Mouse (Mus musculus) stomach, embryonic 16.5 days (tissue): Measurements from ENCODE around the gene Glg1. TPM values are rescaled to one million over a fixed set of nuclear protein-coding genes. Genes with fewer than 3 reads are reported as not detected.
"Not testable (repeated sequence)": the region's sequence is repeated elsewhere in the genome, so short reads cannot be mapped to it uniquely, and the experiment has no call there.

Experiments
- ATAC-seq: fragments of 200-750 bp; cut with Nextera tagmentation; 2 replicates; pipeline ENCODE4 v1.8.0; 2017; ENCODE audit warnings: moderate number of reproducible peaks, moderate TSS enrichment; ENCODE audit not compliant: insufficient read depth, low FRiP score
- H3K27ac ChIP-seq: fragments of 300-500 bp; sonication (generic); 2 replicates; pipeline ENCODE4 v1.5.1; 2014; ENCODE audit warnings: low read length
- H3K27me3 ChIP-seq: fragments of 300-500 bp; sonication (generic); 2 replicates; pipeline ENCODE4 v1.6.1; 2014; ENCODE audit warnings: low read length, control low read depth, mixed read lengths; ENCODE audit not compliant: control insufficient read depth, insufficient read depth
- H3K36me3 ChIP-seq: fragments of 300-500 bp; sonication (generic); 2 replicates; pipeline ENCODE4 v1.6.1; 2014; ENCODE audit warnings: low read length; ENCODE audit not compliant: control insufficient read depth, insufficient read depth
- H3K4me1 ChIP-seq: fragments of 300-500 bp; sonication (generic); 2 replicates; pipeline ENCODE4 v1.6.1; 2014; ENCODE audit warnings: low read length, control low read depth, mixed read lengths; ENCODE audit not compliant: control insufficient read depth, insufficient read depth
- H3K4me2 ChIP-seq: fragments of 300-500 bp; sonication (generic); 2 replicates; pipeline ENCODE4 v1.6.1; 2014; ENCODE audit warnings: low read depth, low read length, mixed read lengths
- H3K4me3 ChIP-seq: fragments of 300-500 bp; sonication (generic); replicated peaks from 2 replicates; pipeline ENCODE4 v1.5.1; 2014; ENCODE audit warnings: mild to moderate bottlenecking, low read length
- H3K9ac ChIP-seq: fragments of 300-500 bp; sonication (generic); 2 replicates; pipeline ENCODE4 v1.6.1; 2014; ENCODE audit warnings: low read length
- H3K9me3 ChIP-seq: fragments of 300-500 bp; sonication (generic); replicated peaks from 2 replicates; pipeline ENCODE4 v1.6.1; 2016; ENCODE audit warnings: low read length, control low read depth; ENCODE audit not compliant: control insufficient read depth
- WGBS: fragments of 180-500 bp; shearing (Covaris S2); extraction: QIAGEN DNeasy Blood & Tissue Kit; methylation state at CpG from one replicate; pipeline ENCODE4 v1.1.7; 2014; 5-methylcytosine and 5-hydroxymethylcytosine counted together
- polyA plus RNA-seq: library from polyadenylated mRNA; unstranded; fragments of >200 nt; fragmentation: Nextera tagmentation; extraction: Ambion mirVana; gene quantifications from 2 replicates; pipeline ENCODE4 v1.2.1, GENCODE M21; 2015

Glg1 gene
- polyA plus RNA-seq, result 53.9 and 54.2 TPM in 2 replicates

- peak within 1 kb of the TSS; percentile 99 for H3K9ac ChIP-seq
Measured at GRCm38 (mm10) chr8:111258631-111259407, at the start of gene Glg1. TSS of gene Glg1 (minus strand) at chr8:111259216.

GRCm38 (mm10) chr8:111305031-111305730, 46.2 kb upstream of the Glg1 start:
- H3K9ac ChIP-seq, result no peak overlapping the region
- no peaks in the 10 kb centered on the region for H3K9me3 ChIP-seq
- no peak overlapping the region; the same call in 1 of the 2 replicates for H3K4me3 ChIP-seq
- H3K27ac ChIP-seq, result no peak overlapping the region
- ATAC-seq, result no peak
- 31% methylated on average over 5 of the region's 5 CpGs for WGBS
- no peaks in the 10 kb centered on the region for H3K36me3 ChIP-seq
- no peaks in the 10 kb centered on the region for H3K4me1 ChIP-seq
- no peak overlapping the region for H3K4me2 ChIP-seq
- H3K27me3 ChIP-seq, result no peaks in the 10 kb centered on the region

More at GRCm38 (mm10) chr8:111258631-111259407, at the start of gene Glg1:
- ATAC-seq, result peak; percentile 96
- Histone ChIP-seq H3K27ac (peak within 1 kb of the TSS; percentile 99), H3K4me1 (no peaks in the 10 kb centered on the region), H3K4me2 (peak within 1 kb of the TSS; percentile 58), H3K27me3 (no peaks in the 10 kb centered on the region), H3K36me3 (no peaks in the 10 kb centered on the region), H3K4me3 (peak within 1 kb of the TSS; percentile 96), H3K9me3 (no peaks in the 10 kb centered on the region)
- under 1% methylated on average over 73 of the region's 76 CpGs for WGBS

DNA sequence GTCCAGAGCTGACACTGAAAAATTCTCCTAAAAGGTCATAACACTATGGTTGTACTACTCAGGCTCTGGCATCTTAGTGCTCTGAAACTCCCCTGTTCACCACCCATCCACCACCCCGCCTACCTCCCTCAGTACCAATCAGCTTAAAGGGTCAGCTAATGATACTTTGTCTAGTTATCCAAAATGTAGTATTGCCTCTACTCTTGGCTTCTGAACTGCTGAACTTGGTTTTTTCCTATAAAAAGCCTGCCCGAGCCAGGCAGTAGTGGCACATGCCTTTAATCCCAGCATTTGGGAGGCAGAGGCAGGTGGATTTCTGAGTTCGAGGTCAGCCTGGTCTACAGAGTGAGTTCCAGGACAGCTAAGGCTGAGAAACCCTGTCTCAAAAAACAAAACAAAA, 45.3 kb upstream of the Glg1 start:
- H3K36me3 ChIP-seq, result no peaks in the 10 kb centered on the region
- no peak overlapping the region for H3K27ac ChIP-seq
- no peaks in the 10 kb centered on the region for H3K27me3 ChIP-seq
- WGBS, result 88% methylated on average over 3 of the region's 3 CpGs
- ATAC-seq, result no peak
- no peaks in the 10 kb centered on the region for H3K9me3 ChIP-seq
- H3K4me2 ChIP-seq, result no peak overlapping the region
- no peak overlapping the region for H3K9ac ChIP-seq
- H3K4me1 ChIP-seq, result no peaks in the 10 kb centered on the region
- no peak overlapping the region for H3K4me3 ChIP-seq

GRCm38 (mm10) chr8:111303076-111303803, 44.2 kb upstream of the Glg1 start:
- WGBS, result 78% methylated on average over 5 of the region's 5 CpGs
- not testable (repeated sequence) for H3K27ac ChIP-seq, H3K4me1 ChIP-seq, H3K36me3 ChIP-seq, H3K9ac ChIP-seq, H3K4me2 ChIP-seq, H3K4me3 ChIP-seq, ATAC-seq, H3K27me3 ChIP-seq, H3K9me3 ChIP-seq

DNA sequence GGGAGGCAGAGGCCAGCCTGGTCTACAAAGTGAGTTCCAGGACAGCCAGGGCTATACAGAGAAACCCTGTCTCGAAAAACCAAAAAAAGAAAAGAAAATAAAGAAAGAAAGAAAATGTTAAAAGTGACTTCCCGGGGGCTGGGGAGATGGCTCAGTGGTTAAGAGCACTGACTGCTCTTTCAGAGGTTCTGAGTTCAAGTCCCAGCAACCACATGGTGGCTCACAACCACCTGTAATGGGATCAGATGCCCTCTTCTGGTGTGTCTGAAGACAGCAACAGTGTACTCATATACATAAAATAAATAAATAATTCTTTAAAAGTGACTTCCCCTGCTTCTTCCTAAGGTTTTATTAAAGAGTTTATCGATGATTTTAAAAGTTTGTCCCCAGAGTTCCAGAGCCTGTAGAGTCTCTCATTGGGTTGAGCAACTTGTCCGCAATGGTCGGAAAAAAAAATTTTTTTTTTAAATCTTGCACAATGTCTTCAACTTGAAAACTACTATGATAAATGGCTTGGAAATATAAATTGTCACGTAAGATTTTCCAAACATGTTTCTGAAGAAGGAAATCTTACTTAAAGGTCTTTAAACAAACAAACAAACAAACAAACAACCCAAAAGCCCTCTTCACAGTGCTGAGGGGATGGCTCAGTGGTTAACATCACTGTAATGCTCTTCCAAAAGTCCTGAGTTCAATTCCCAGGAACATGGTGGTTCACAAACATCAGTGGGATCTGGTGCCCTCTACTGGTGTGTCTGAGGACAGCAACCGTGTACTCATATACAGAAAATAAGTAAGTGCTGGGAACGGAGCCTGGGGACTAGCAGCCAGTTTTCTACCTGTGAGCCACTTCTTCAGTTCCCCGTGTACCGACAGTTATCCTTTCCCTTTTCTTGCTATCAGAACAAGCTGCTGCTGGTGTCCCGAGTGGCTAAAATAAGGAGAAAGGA, 41.9 kb upstream of the Glg1 start:
- 62% methylated on average over 11 of the region's 11 CpGs for WGBS
- no peak overlapping the region for H3K9ac ChIP-seq

GRCm38 (mm10) chr8:111299821-111300568, 41.0 kb upstream of the Glg1 start, which contains the start of gene Rfwd3:
TSS of gene Rfwd3 (minus strand) at chr8:111300222.
- H3K9me3 ChIP-seq, result no peaks in the 10 kb centered on the region
- whole genome bisulfite sequencing, result under 1% methylated on average over 67 of the region's 67 CpGs

More for the DNA sequence above, 41.9 kb upstream of the Glg1 start:
- ATAC-seq, result no peak
- Histone ChIP-seq H3K27me3 (no peaks in the 10 kb centered on the region), H3K4me3 (peak overlapping the region; percentile 23), H3K27ac (peak overlapping the region; percentile 25; the same call in 1 of the 2 replicates), H3K9me3 (no peaks in the 10 kb centered on the region), H3K36me3 (0 out of 2 replicates have a peak, but pooled peaks cover 4% of the 10 kb centered on the region), H3K4me2 (peak overlapping the region; percentile 38), H3K4me1 (peaks cover 7% of the 10 kb centered on the region; the same call in 1 of the 2 replicates)

DNA sequence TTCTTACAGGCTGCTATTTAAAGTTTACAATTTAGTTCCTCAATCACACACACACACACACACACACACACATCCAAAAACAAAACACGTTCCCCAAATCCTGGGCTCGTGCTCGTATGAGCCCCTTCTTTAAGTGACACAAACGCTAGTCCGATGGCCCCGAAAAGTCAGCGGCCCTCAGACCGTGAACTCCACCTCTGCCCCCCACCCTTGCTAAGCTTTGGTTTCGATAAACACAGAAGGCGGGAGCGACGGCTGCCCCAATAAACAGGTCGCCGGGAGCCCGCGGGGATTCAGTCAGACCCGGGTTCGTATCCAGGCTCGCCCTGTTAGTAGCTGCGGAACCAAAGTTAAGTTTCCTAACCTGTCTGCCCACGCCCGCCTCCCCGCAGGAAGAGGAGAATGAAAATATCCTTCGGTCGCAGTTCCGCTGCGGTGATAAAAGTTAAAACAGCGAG, 40.4 kb upstream of the Glg1 start:
- Histone ChIP-seq H3K9me3 (no peaks in the 10 kb centered on the region), H3K4me1 (peaks cover 10% of the 10 kb centered on the region; the same call in 1 of the 2 replicates), H3K36me3 (0 out of 2 replicates have a peak, but pooled peaks cover 4% of the 10 kb centered on the region), H3K4me3 (peak overlapping the region; percentile 97), H3K4me2 (peak overlapping the region; percentile 65), H3K9ac (peak overlapping the region; percentile 96), H3K27me3 (no peaks in the 10 kb centered on the region), H3K27ac (peak overlapping the region; percentile 94)
- WGBS, result under 1% methylated on average over 28 of the region's 28 CpGs
- no peak for ATAC-seq

More at GRCm38 (mm10) chr8:111299821-111300568, 41.0 kb upstream of the Glg1 start, which contains the start of gene Rfwd3:
- no peaks in the 10 kb centered on the region for H3K27me3 ChIP-seq
- H3K9ac ChIP-seq, result peak within 1 kb of the TSS; percentile 96
- H3K4me1 ChIP-seq, result peaks cover 10% of the 10 kb centered on the region; the same call in 1 of the 2 replicates
- peak within 1 kb of the TSS; percentile 65 for H3K4me2 ChIP-seq
- H3K27ac ChIP-seq, result peak within 1 kb of the TSS; percentile 94
- 0 out of 2 replicates have a peak, but pooled peaks cover 4% of the 10 kb centered on the region for H3K36me3 ChIP-seq
- H3K4me3 ChIP-seq, result peak within 1 kb of the TSS; percentile 97
- peak; percentile 99 for ATAC-seq
